Mouse (Mus musculus): ENCODE measurements around the gene Stac.

Gene Stac

GRCm38 (mm10) chr9:111689680-111690483 lies at the start of gene Stac:
TSS of gene Stac (minus strand) at chr9:111690348.
- DNase-seq = no peak

GRCm38 (mm10) chr9:111739431-111740245 lies 49.5 kb upstream of the Stac start:
- DNase-seq = no peak

GRCm38 (mm10) chr9:111739026-111739425 lies 48.9 kb upstream of the Stac start:
- DNase-seq = no peak

GRCm38 (mm10) chr9:111737796-111738195 lies 47.6 kb upstream of the Stac start:
- DNase-seq = no peak

GRCm38 (mm10) chr9:111735931-111736330 lies 45.8 kb upstream of the Stac start:
- no peak for DNase-seq

GRCm38 (mm10) chr9:111731939-111732670 lies 42.0 kb upstream of the Stac start:
- DNase-seq = no peak

- no peak for DNase-seq
These were observed 34.9 kb upstream of the Stac start for GRCm38 (mm10) chr9:111724981-111725593.

- no peak for DNase-seq
These were observed 24.3 kb upstream of the Stac start for GRCm38 (mm10) chr9:111714457-111714856.

- no peak for DNase-seq
These were observed 10.0 kb upstream of the Stac start for GRCm38 (mm10) chr9:111700101-111700500.

- no peak for DNase-seq
These were observed 322 bp upstream of the Stac start for GRCm38 (mm10) chr9:111690484-111690855.

- DNase-seq = no peak
These were observed 1.0 kb downstream of the Stac start for GRCm38 (mm10) chr9:111689146-111689545.

GRCm38 (mm10) chr9:111684170-111684569 lies 6.0 kb downstream of the Stac start:
- DNase-seq = no peak

- DNase-seq = no peak
These were observed 10.6 kb downstream of the Stac start for GRCm38 (mm10) chr9:111679516-111679915.

GRCm38 (mm10) chr9:111669816-111670215 lies 20.3 kb downstream of the Stac start:
- DNase-seq = no peak

GRCm38 (mm10) chr9:111655066-111655465 lies 35.1 kb downstream of the Stac start:
- no peak for DNase-seq

GRCm38 (mm10) chr9:111644228-111644627 lies 45.9 kb downstream of the Stac start:
- peak; percentile 44 for DNase-seq

- DNase-seq = peak; percentile 2
These were observed 46.8 kb downstream of the Stac start for GRCm38 (mm10) chr9:111643369-111643768.

- no peak for DNase-seq
These were observed 52.5 kb downstream of the Stac start for GRCm38 (mm10) chr9:111637641-111638040.

GRCm38 (mm10) chr9:111632833-111633232 lies 57.3 kb downstream of the Stac start:
- DNase-seq = no peak

GRCm38 (mm10) chr9:111621191-111621590 lies 69.0 kb downstream of the Stac start:
- no peak for DNase-seq

GRCm38 (mm10) chr9:111611341-111611740 lies 78.8 kb downstream of the Stac start:
- no peak for DNase-seq

- no peak for DNase-seq
These were observed 81.4 kb downstream of the Stac start for GRCm38 (mm10) chr9:111608762-111609161.

- DNase-seq = no peak
These were observed 83.5 kb downstream of the Stac start for GRCm38 (mm10) chr9:111606603-111607002.

All from kidney, adult 9 months (tissue).